In the genomic region with DNA sequence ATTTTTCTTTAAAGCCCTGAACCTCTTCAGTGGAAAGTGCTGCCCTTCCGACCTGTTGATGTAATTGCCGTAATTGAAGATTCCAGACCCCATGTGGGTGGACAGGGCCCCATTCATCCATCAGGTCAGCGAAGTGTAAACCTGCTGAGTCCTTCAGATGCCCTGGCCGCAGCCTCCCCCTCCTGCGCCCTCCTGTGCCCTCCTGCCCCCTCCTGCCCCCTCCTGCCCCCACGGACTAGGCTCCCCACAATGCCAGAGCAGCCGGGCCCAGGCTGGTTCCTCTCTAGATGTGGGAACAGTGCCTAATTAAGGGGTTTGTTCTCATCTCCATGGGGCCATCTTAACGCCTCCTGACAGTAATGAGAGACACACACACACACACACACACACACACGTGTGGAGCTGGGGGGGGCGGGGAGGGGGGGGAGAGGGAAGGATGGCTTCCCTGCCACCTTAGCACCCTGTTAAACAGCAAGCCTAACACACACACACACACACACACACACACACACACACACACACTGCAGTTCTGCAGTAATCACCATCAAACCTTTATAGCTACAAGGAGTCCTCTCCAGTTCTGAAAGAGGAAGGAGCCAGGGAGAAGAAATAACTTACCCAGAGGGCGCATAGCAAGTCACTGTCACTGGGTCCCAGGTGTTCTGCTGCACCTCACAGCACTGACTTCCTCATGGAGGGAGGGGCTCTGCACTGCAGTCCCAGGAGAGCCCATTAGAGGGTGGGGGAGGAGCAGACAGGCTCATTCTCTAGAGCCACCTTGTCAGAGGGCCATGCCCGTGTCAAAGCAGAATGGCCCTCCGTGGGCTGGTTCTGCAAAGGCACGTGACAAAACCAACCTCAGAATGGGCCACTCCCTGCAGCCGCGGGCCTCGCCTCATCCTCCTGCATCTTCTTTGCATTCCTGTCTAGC, we compare ENCODE assay signal across 8 mouse cellular contexts. TPM values are rescaled to one million over a fixed set of nuclear protein-coding genes. Genes with fewer than 3 reads are reported as not detected.
DNase-seq lines count a peak whose midpoint lies in the region; ATAC-seq and TF ChIP-seq lines count a peak whose summit lies in the region.

No protein-coding gene starts in this region.

- no peak overlapping the region for H3K27ac ChIP-seq in layer of hippocampus, adult 2 months
- no peak overlapping the region for H3K27ac ChIP-seq in forebrain, embryonic 12.5 days

- H3K9ac ChIP-seq in forebrain, embryonic 12.5 days, result 0 out of 2 replicates have a peak overlapping the region, but pooled peaks have one; percentile 12

- H3K9me3 ChIP-seq in forebrain, embryonic 12.5 days, result no peaks in the 10 kb centered on the region

- H3K27me3 ChIP-seq in forebrain, embryonic 12.5 days, result peaks cover 58% of the 10 kb centered on the region

- DNase-seq in layer of hippocampus, adult 2 months (ENCODE audit: low spot score in 2 of 2), result no peak
- no peak for DNase-seq in layer of hippocampus, postnatal 25 days (ENCODE audit: extremely low spot score in 1 of 2, low spot score in 1 of 2)
- DNase-seq in lung, postnatal 36 days, result peak; percentile 81
- DNase-seq in spleen, postnatal 36 days (ENCODE audit: low spot score in 2 of 2), result peak; percentile 94 to 96
- no peak for DNase-seq in layer of hippocampus, postnatal 14 days (ENCODE audit: low spot score in 2 of 2)
- DNase-seq in urinary bladder, adult 18-20 months (ENCODE audit: low spot score in 2 of 2), result no peak
- DNase-seq in frontal cortex, adult 2 months (ENCODE audit: extremely low spot score in 1 of 2, low spot score in 1 of 2), result no peak

- peak overlapping the region; percentile 19; the same call in 1 of the 2 replicates for H3K4me2 ChIP-seq in forebrain, embryonic 12.5 days

- ATAC-seq in forebrain, embryonic 12.5 days (ENCODE audit: low FRiP score), result peak; percentile 76

- TF ChIP-seq CTCF in layer of hippocampus, adult 2 months (conservative IDR thresholded peaks at IDR 0.05), result 0 out of 2 replicates have a peak, but pooled peaks have one; percentile 4

- peaks cover 22% of the 10 kb centered on the region for H3K4me1 ChIP-seq in forebrain, embryonic 12.5 days

- H3K4me3 ChIP-seq in layer of hippocampus, adult 2 months, result no peak overlapping the region
- no peak overlapping the region for H3K4me3 ChIP-seq in forebrain, embryonic 12.5 days (replicated peaks)

- 6% methylated on average over 15 of the region's 17 CpGs for WGBS in forebrain, embryonic 12.5 days

- no peaks in the 10 kb centered on the region for H3K36me3 ChIP-seq in forebrain, embryonic 12.5 days (replicated peaks)

RNA-seq across cellular contexts. Expression of gene Hes1, which starts 25.3 kb away (rescaled TPM):
- 10 to 100 TPM; 23.3 to 32.7 TPM for total RNA-seq in layer of hippocampus, adult 2 months (2021)
- total RNA-seq in layer of hippocampus, postnatal 25 days (2021), result 10 to 100 TPM; 18.0 to 24.2 TPM
- 60.2 and 62.6 TPM in 2 replicates for polyA plus RNA-seq in forebrain, embryonic 12.5 days (2016; fragmentation: Nextera tagmentation; extraction: Ambion mirVana)
- total RNA-seq in layer of hippocampus, postnatal 14 days (2021), result 10 to 100 TPM; 12.8 to 18.6 TPM
- 25.2 and 25.6 TPM in 2 replicates for polyA plus RNA-seq in frontal cortex, adult 2 months (2012; rRNA removed)

Comparison
In these comparisons a context has a peak if more than half of its experiments do, and no peak if none do; other contexts are left out.
1. DNase-seq: peak in lung, postnatal 36 days (single experiment) and spleen, postnatal 36 days (2 of 2); none in layer of hippocampus, adult 2 months (0 of 2), layer of hippocampus, postnatal 25 days (0 of 2), layer of hippocampus, postnatal 14 days (0 of 2), urinary bladder, adult 18-20 months (0 of 2) and frontal cortex, adult 2 months (0 of 2).